Mouse (Mus musculus) layer of hippocampus, postnatal 10 days (tissue): Measurements from ENCODE around the gene Zfp62. TPM values are rescaled to one million over a fixed set of nuclear protein-coding genes. Genes with fewer than 3 reads are reported as not detected.
"Not testable (repeated sequence)": the region's sequence is repeated elsewhere in the genome, so short reads cannot be mapped to it uniquely, and the experiment has no call there.

ENCODE experiments used
- DNase-seq, 2 experiments: peaks; one replicate each; pipeline ENCODE4 v3.0.0; 2021; ENCODE audit warnings: low spot score in 2 of 2
- long read RNA-seq: library from polyadenylated mRNA; stranded (forward); transcript quantifications from one replicate; pipeline ENCODE4 v2.0.0, GENCODE M21; 2023
- total RNA-seq, 2 experiments: library from RNA; stranded (reverse); gene quantifications; 2 replicates each; pipeline ENCODE4 v1.2.3; 2021

The Zfp62 gene
- 10 to 100 TPM; 33.9 to 36.4 TPM for total RNA-seq
- long read RNA-seq, transcript Zfp62-203 (4 exons, 3,872 nt), result major isoform, 5 of 10 reads
- long read RNA-seq, partial matches to known transcripts, result 0 of 10 reads
- long read RNA-seq, other reads (novel, unspliced or antisense), result 4 of 10 reads

GRCm38 (mm10) chr11:49203129-49203768 lies at the start of gene Zfp62:
Zfp62 (plus strand) TSS chr11:49203292.
- DNase-seq, result peak; percentile 87 to 93

DNA sequence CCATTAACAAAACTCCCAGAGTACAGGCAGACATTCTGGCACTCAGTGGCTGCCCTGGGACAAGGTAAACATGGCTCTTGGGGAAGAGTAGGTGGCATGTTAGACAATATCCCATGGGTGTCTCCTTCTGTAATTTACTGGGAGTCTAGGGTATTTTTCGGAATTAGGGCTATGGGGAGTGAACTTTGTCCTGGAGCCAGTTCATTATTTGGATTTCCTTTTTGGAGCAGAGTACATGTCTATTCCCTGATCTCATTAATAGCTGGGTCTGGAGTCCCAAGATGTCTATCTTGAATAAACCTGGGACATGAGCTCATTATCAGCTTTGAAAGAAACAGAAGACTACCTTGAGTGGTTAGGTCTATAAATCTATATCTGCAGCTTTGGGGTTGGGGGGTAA lies 49.0 kb upstream of the Zfp62 start, which contains the start of gene Olfr1394:
Gene Olfr1394, plus strand, starts transcription at position 301 of the 400 bp plus-strand sequence.
- no peak for DNase-seq

- no peak for DNase-seq
Observed at GRCm38 (mm10) chr11:49156821-49157814, 46.0 kb upstream of the Zfp62 start.

DNA sequence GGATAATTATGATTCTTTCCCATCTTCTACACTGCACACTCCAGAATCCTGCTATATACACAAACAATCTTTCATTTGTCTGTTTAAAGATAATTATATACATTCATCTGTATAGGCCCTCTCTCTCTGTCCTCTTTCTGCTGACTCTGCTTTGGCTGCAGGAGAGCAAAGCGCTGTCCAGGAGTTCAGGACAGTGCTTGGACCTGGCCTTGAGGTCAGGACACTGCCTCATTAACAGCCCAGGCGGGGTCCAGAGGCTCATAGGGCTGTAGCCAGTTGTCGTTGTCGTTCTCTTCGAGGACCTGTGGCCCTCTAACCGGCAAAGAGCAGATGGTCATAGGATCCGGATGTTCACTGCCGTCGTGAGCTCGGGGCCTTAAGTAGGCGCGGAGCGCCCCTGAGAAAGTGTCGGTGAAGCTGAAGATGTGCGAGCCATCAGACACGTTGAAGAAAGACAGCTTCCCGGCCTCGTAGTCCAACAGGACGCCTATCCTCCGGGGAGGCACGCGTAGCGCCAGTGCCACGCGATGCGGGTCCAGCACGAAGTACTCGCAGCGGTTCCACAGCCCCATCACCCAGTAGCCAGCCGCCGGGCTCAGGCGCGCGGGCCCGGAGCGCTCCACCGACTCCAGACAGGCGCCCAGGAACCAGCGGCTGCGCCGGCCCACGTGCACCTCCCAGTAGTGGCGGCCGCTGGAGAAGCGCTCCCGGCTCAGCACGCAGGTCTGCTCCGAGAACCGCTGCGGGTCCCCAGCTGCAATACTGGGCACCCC lies 34.1 kb upstream of the Zfp62 start:
- peak in 1 of 2 experiments; percentile 15 for DNase-seq

GRCm38 (mm10) chr11:49170576-49170975 lies 32.5 kb upstream of the Zfp62 start:
- no peak for DNase-seq

DNA sequence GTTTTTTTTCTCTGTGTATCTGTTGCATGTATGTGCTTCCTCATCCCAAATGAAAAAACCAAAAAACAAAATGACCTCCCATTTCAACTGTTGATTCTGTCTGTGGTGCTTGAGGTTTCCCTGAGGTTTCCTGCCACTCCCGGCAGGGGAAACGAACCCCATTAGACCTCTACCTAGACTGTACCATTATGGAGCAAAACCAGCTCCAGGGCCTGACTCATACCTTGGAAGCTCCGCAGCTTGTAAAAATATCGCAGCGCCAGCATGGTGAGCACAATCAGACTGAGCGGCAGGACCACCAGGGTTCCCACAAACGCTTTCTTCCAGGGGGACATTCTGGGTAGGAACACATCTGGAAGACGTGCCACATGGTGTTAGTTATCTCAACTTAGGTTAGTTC lies 27.7 kb upstream of the Zfp62 start:
- no peak for DNase-seq

DNA sequence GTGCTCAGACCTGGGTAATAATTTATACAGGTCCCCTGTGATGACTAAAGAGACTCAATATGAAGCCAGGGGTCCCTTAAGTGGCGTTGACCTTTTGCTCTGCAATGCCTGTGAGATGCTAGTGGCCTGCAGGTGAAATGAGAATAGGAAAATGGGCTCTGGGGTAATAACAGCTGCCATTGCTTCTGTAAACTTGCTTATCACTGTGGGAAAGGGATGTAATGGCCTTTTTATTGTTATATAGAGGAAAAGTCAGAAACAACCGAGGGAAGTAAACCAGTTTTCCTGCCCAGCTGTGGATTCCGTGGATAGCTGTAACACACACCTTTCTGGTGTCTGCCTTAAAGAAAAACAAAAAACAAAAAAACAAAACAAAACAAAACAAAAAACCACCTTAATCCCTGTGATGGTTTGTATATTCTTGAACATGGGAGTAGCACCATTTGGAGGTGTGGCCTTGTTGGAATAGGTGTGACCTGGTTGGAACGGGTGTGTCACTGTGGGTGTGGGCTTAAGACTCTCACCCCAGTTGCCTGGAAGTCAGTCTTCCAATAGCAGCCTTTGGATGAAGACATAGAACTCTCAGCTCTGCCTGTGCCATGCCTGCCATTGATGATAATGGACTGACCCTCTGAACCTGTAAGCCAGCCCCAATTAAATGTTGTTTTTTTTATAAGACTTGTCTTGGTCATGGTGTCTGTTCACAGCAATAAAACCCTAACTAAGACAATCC lies 26.9 kb upstream of the Zfp62 start:
- DNase-seq, result not testable (repeated sequence)

GRCm38 (mm10) chr11:49183172-49183571 lies 19.9 kb upstream of the Zfp62 start:
- DNase-seq, result no peak

DNA sequence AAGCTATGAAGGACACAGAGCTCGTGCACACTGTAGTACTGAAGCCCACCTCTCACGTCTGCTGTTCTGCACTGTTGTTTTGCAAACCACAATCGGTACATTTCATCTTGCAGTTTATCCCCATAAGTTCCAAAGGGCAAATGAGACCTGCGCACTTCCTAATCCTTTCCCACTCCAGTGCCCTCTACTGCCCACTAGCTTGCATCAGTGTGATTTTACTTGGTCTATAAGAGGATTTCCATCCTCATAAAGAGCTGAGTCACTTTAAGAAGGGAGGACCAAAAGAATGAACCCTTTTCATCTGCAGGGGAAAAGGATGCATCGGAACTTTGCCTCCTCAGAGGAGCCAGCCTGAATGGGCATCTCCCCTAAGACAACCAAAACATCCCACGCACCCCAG lies 16.6 kb upstream of the Zfp62 start:
- DNase-seq, result no peak

- no peak for DNase-seq
Observed at GRCm38 (mm10) chr11:49186955-49187488, 16.1 kb upstream of the Zfp62 start, which contains the start of gene Btnl9. Btnl9 (minus strand) TSS chr11:49187159.

- DNase-seq, result no peak
Observed at GRCm38 (mm10) chr11:49187701-49188100, 15.4 kb upstream of the Zfp62 start.

DNA sequence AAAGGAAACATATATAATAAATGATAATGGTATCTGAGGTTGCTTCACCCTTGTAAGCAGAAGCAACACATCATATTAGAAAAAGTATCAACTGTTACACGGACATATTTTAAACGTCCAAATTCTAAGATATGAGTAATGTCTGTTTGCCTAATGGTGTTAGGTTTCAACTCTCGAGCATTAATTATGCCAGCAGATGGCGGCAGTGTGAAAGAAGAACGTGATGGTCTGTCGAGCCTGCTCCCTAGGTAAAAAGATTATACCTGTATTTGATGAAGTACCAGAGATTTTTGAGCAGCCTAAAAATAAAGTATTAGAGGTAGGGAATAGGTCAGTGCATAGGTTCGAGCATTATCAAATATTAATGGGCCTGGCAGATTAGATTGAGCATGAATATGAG lies 13.4 kb upstream of the Zfp62 start:
- DNase-seq, result peak; percentile 60 to 61

- DNase-seq, result no peak
Observed at GRCm38 (mm10) chr11:49191083-49191482, 12.0 kb upstream of the Zfp62 start.

GRCm38 (mm10) chr11:49194771-49195170 lies 8.3 kb upstream of the Zfp62 start:
- not testable (repeated sequence) for DNase-seq

- no peak for DNase-seq
Observed at GRCm38 (mm10) chr11:49195819-49196322, 7.2 kb upstream of the Zfp62 start.

GRCm38 (mm10) chr11:49200666-49201065 lies 2.4 kb upstream of the Zfp62 start:
- DNase-seq, result no peak

GRCm38 (mm10) chr11:49201142-49201541 lies 1.9 kb upstream of the Zfp62 start:
- DNase-seq, result no peak

- DNase-seq, result no peak
Observed at GRCm38 (mm10) chr11:49202071-49202470, 1.0 kb upstream of the Zfp62 start.

- no peak for DNase-seq
Observed at GRCm38 (mm10) chr11:49202523-49203061, 500 bp upstream of the Zfp62 start.
